Mouse (Mus musculus): Measurements from ENCODE around the gene Kdm5c. TPM values are rescaled to one million over a fixed set of nuclear protein-coding genes. Genes with fewer than 3 reads are reported as not detected.
A peak's percentile ranks its signal among the peaks of the same experiment; 100 is the strongest.
"Not testable (repeated sequence)": the region's sequence is repeated elsewhere in the genome, so short reads cannot be mapped to it uniquely, and the experiment has no call there.

Kdm5c gene
- total RNA-seq, 2 experiments from 2014 or later: 32.3 to 51.4 TPM

- no peak for ATAC-seq (replicated peaks; ENCODE audit: low FRiP score, poor library complexity, severe bottlenecking)
Observed at GRCm38 (mm10) chrX:152279384-152279783, 46.6 kb downstream of the Kdm5c start.

- ATAC-seq (replicated peaks; ENCODE audit: low FRiP score, poor library complexity, severe bottlenecking): no peak
Observed at GRCm38 (mm10) chrX:152284746-152285145, 51.9 kb downstream of the Kdm5c start.

GRCm38 (mm10) chrX:152287026-152287425, 54.2 kb downstream of the Kdm5c start:
- not testable (repeated sequence) for ATAC-seq (replicated peaks; ENCODE audit: low FRiP score, poor library complexity, severe bottlenecking)

GRCm38 (mm10) chrX:152306224-152306623, 73.4 kb downstream of the Kdm5c start:
- no peak for ATAC-seq (replicated peaks; ENCODE audit: low FRiP score, poor library complexity, severe bottlenecking)

- ATAC-seq (replicated peaks; ENCODE audit: low FRiP score, poor library complexity, severe bottlenecking): peak; percentile 99
Observed at GRCm38 (mm10) chrX:152307371-152307770, 74.6 kb downstream of the Kdm5c start.

GRCm38 (mm10) chrX:152307942-152308341, 75.1 kb downstream of the Kdm5c start:
- peak; percentile 86 for ATAC-seq (replicated peaks; ENCODE audit: low FRiP score, poor library complexity, severe bottlenecking)

- ATAC-seq (replicated peaks; ENCODE audit: low FRiP score, poor library complexity, severe bottlenecking): no peak
Observed at GRCm38 (mm10) chrX:152320535-152320934, 87.7 kb downstream of the Kdm5c start.

- ATAC-seq (replicated peaks; ENCODE audit: low FRiP score, poor library complexity, severe bottlenecking): no peak
Observed at GRCm38 (mm10) chrX:152322776-152323175, 90.0 kb downstream of the Kdm5c start.

GRCm38 (mm10) chrX:152323584-152323983, 90.8 kb downstream of the Kdm5c start:
- no peak for ATAC-seq (replicated peaks; ENCODE audit: low FRiP score, poor library complexity, severe bottlenecking)

Other genes with a start within 250 kb of the Kdm5c start
- 35.6 and 47.2 TPM in 2 replicates for gene Hsd17b10, start 231.2 kb upstream of the Kdm5c start, total RNA-seq (2015; ENCODE audit: low replicate concordance)
- 26.8 and 31.2 TPM in 2 replicates for gene Hsd17b10, start 231.2 kb upstream of the Kdm5c start, total RNA-seq (2017; ENCODE audit: low replicate concordance)
- 2.5 and 5.4 TPM in 2 replicates for gene Ribc1, start 216.7 kb upstream of the Kdm5c start, total RNA-seq (2015; ENCODE audit: low replicate concordance)
- gene Ribc1, start 216.7 kb upstream of the Kdm5c start, total RNA-seq (2017; ENCODE audit: low replicate concordance): 0.68 and 1.4 TPM in 2 replicates
- gene Smc1a, start 216.6 kb upstream of the Kdm5c start, total RNA-seq (2015; ENCODE audit: low replicate concordance): 172 TPM in 2 replicates
- gene Smc1a, start 216.6 kb upstream of the Kdm5c start, total RNA-seq (2017; ENCODE audit: low replicate concordance): 304 and 351 TPM in 2 replicates
- gene Iqsec2, start 88.8 kb upstream of the Kdm5c start, total RNA-seq (2015; ENCODE audit: low replicate concordance): 2.1 TPM in 1 of 2 replicates, not detected in the other
- under 0.01 TPM in 1 of 2 replicates, not detected in the other for gene Iqsec2, start 88.8 kb upstream of the Kdm5c start, total RNA-seq (2017; ENCODE audit: low replicate concordance)
- gene Kantr, start 94.5 kb downstream of the Kdm5c start, total RNA-seq (2015; ENCODE audit: low replicate concordance): 15.1 and 24.3 TPM in 2 replicates
- 2.8 and 3.8 TPM in 2 replicates for gene Kantr, start 94.5 kb downstream of the Kdm5c start, total RNA-seq (2017; ENCODE audit: low replicate concordance)
- gene Tspyl2, start 109.4 kb downstream of the Kdm5c start, total RNA-seq (2015; ENCODE audit: low replicate concordance): 0.84 and 1.4 TPM in 2 replicates
- gene Tspyl2, start 109.4 kb downstream of the Kdm5c start, total RNA-seq (2017; ENCODE audit: low replicate concordance): 2.0 and 2.1 TPM in 2 replicates
- gene Gpr173, start 135.7 kb downstream of the Kdm5c start, total RNA-seq (2015; ENCODE audit: low replicate concordance): not detected in 2 replicates
- gene Gpr173, start 135.7 kb downstream of the Kdm5c start, total RNA-seq (2017; ENCODE audit: low replicate concordance): not detected in 2 replicates

Data from erythroid progenitor cell, adult 5-6 weeks (primary cell).